Mouse (Mus musculus) forebrain, embryonic 11.5 days (tissue): ENCODE measurements at regions not wholly inside any gene's neighbourhood (a gene's known extent, or its start where the extent isn't known, plus 50 kb on each side); places are given as distances from the start of the nearest gene placed in this dataset.
"Not testable (repeated sequence)": the region's sequence is repeated elsewhere in the genome, so short reads cannot be mapped to it uniquely, and the experiment has no call there.

ENCODE experiments used
- ATAC-seq: fragments of 200-750 bp; cut with Nextera tagmentation; replicated peaks from 2 replicates; pipeline ENCODE4 v1.8.0; 2017; ENCODE audit warnings: moderate TSS enrichment; ENCODE audit not compliant: low FRiP score
- DNase-seq: peaks from one replicate; pipeline ENCODE4 v3.0.0-alpha.2; 2017; ENCODE audit warnings: low spot score
- H3K27ac ChIP-seq: fragments of 300-500 bp; sonication (generic); 2 replicates; pipeline ENCODE4 v1.5.1; 2014; ENCODE audit warnings: low read depth, low read length
- H3K27me3 ChIP-seq: fragments of 300-500 bp; sonication (generic); 2 replicates; pipeline ENCODE4 v1.6.1; 2014; ENCODE audit warnings: mild to moderate bottlenecking, low read length, mixed read lengths; ENCODE audit not compliant: control insufficient read depth, insufficient read depth
- H3K36me3 ChIP-seq: fragments of 300-500 bp; sonication (generic); 2 replicates; pipeline ENCODE4 v1.6.1; 2014; ENCODE audit warnings: mild to moderate bottlenecking, low read length, moderate library complexity, mixed read lengths; ENCODE audit not compliant: control insufficient read depth, insufficient read depth
- H3K4me1 ChIP-seq: fragments of 300-500 bp; sonication (generic); replicated peaks from 2 replicates; pipeline ENCODE4 v1.6.1; 2014; ENCODE audit warnings: low read length, mixed read lengths; ENCODE audit not compliant: control insufficient read depth, insufficient read depth
- H3K4me2 ChIP-seq: fragments of 300-500 bp; sonication (generic); 2 replicates; pipeline ENCODE4 v1.6.1; 2014; ENCODE audit warnings: low read depth, mild to moderate bottlenecking, low read length, moderate library complexity, mixed read lengths; ENCODE audit not compliant: severe bottlenecking
- H3K4me3 ChIP-seq: fragments of 300-500 bp; sonication (generic); 2 replicates; pipeline ENCODE4 v1.5.1; 2014; ENCODE audit warnings: low read depth, low read length
- H3K9ac ChIP-seq: fragments of 300-500 bp; sonication (generic); 2 replicates; pipeline ENCODE4 v1.6.1; 2014; ENCODE audit warnings: low read length
- H3K9me3 ChIP-seq: fragments of 300-500 bp; sonication (generic); 2 replicates; pipeline ENCODE4 v1.6.1; 2016; ENCODE audit warnings: low read length, mixed read lengths; ENCODE audit not compliant: control insufficient read depth
- WGBS: fragments of 180-500 bp; shearing (Covaris S2); extraction: QIAGEN DNeasy Blood & Tissue Kit; methylation state at CpG from one replicate; pipeline ENCODE4 v1.1.7; 2014; 5-methylcytosine and 5-hydroxymethylcytosine counted together

- not testable (repeated sequence) for H3K4me3 ChIP-seq, ATAC-seq, H3K9ac ChIP-seq
Observed at GRCm38 (mm10) chr17:60838794-60839193, 1825.6 kb upstream of the Nudt12 start.

DNA sequence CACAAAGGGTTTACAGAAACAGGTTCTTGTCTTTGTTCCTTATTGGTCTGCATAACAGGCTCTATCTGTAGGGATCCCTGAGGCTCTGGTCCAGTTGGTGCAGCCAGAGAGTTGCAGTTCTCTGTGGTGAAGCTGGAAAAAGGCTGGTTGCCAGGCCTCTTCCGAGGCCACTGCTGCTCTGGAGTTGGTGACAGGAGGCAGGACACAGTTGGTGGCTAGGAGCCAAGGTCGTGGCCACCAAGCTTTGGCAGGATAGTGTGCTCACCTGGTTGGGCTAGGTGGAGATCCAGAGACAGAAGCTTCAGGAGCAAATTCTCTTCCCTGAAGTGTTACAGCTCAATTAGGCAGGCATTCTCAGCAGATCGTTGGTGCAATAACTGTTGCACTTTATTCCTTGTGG is 1819.4 kb upstream of the Nudt12 start:
- Histone ChIP-seq H3K36me3 (no peaks in the 10 kb centered on the region), H3K4me2 (no peak overlapping the region), H3K27me3 (no peaks in the 10 kb centered on the region), H3K4me1 (no peaks in the 10 kb centered on the region), H3K4me3 (no peak overlapping the region), H3K27ac (no peak overlapping the region), H3K9ac (no peak overlapping the region), H3K9me3 (no peaks in the 10 kb centered on the region)
- ATAC-seq (no peak), DNase-seq (no peak)
- WGBS: 81% methylated on average over 3 of the region's 3 CpGs

More at GRCm38 (mm10) chr17:60838794-60839193, 1825.6 kb upstream of the Nudt12 start:
- H3K27me3 ChIP-seq, H3K27ac ChIP-seq, H3K9me3 ChIP-seq, H3K4me1 ChIP-seq, H3K4me2 ChIP-seq, DNase-seq, H3K36me3 ChIP-seq: not testable (repeated sequence)
- WGBS: 89% methylated on average over 3 of the region's 3 CpGs

- no peak overlapping the region for H3K27ac ChIP-seq
- H3K36me3 ChIP-seq: no peaks in the 10 kb centered on the region
- DNase-seq (no peak), ATAC-seq (no peak)
- WGBS: 93% methylated on average over 2 of the region's 2 CpGs
- no peak overlapping the region for H3K4me2 ChIP-seq
- no peak overlapping the region for H3K4me3 ChIP-seq
- H3K9ac ChIP-seq: no peak overlapping the region
- no peaks in the 10 kb centered on the region for H3K4me1 ChIP-seq
- no peaks in the 10 kb centered on the region for H3K27me3 ChIP-seq
- no peaks in the 10 kb centered on the region for H3K9me3 ChIP-seq
Observed at GRCm38 (mm10) chr17:60830498-60830897, 1817.3 kb upstream of the Nudt12 start.

GRCm38 (mm10) chr17:60804715-60805449 is 1791.7 kb upstream of the Nudt12 start:
- Histone ChIP-seq H3K9ac (no peak overlapping the region), H3K4me3 (no peak overlapping the region), H3K27me3 (no peaks in the 10 kb centered on the region), H3K36me3 (no peaks in the 10 kb centered on the region), H3K9me3 (no peaks in the 10 kb centered on the region), H3K27ac (no peak overlapping the region), H3K4me1 (no peaks in the 10 kb centered on the region), H3K4me2 (no peak overlapping the region)
- ATAC-seq (peak; percentile 63; the same call in 1 of the 2 replicates), DNase-seq (no peak)
- WGBS: 35% methylated on average over 8 of the region's 8 CpGs

DNA sequence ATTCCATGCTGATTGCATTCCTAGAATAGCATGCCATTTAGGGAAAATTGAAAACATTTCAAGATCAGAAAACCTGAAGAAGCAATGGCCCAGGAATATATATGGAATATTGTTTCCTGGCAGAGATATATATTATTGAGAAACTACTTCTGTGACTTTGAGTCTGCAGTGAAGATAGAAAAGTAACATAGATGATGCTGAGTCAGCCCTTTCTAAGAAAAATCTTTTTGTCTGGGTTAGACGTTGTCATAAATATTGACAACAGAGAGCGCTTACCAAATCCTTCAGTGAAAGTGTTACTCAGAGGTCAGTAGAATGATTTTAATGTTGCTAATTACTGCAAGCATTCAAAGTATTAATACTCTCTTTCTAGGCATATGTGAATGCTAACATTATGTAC is 1749.1 kb upstream of the Nudt12 start:
- no peaks in the 10 kb centered on the region for H3K36me3 ChIP-seq
- ATAC-seq (no peak), DNase-seq (no peak)
- H3K4me2 ChIP-seq: no peak overlapping the region
- no peak overlapping the region for H3K27ac ChIP-seq
- no peaks in the 10 kb centered on the region for H3K27me3 ChIP-seq
- H3K4me3 ChIP-seq: no peak overlapping the region
- no peaks in the 10 kb centered on the region for H3K9me3 ChIP-seq
- H3K9ac ChIP-seq: no peak overlapping the region
- H3K4me1 ChIP-seq: no peaks in the 10 kb centered on the region
- WGBS: 83% methylated on average over 2 of the region's 2 CpGs

- no peak overlapping the region for H3K4me3 ChIP-seq
- H3K9me3 ChIP-seq: no peaks in the 10 kb centered on the region
- no peak overlapping the region for H3K4me2 ChIP-seq
- no peak overlapping the region for H3K9ac ChIP-seq
- H3K27ac ChIP-seq: no peak overlapping the region
- H3K36me3 ChIP-seq: no peaks in the 10 kb centered on the region
- ATAC-seq (no peak), DNase-seq (no peak)
- H3K4me1 ChIP-seq: no peaks in the 10 kb centered on the region
- H3K27me3 ChIP-seq: no peaks in the 10 kb centered on the region
Observed at GRCm38 (mm10) chr17:60761100-60761499, 1747.9 kb upstream of the Nudt12 start.

DNA sequence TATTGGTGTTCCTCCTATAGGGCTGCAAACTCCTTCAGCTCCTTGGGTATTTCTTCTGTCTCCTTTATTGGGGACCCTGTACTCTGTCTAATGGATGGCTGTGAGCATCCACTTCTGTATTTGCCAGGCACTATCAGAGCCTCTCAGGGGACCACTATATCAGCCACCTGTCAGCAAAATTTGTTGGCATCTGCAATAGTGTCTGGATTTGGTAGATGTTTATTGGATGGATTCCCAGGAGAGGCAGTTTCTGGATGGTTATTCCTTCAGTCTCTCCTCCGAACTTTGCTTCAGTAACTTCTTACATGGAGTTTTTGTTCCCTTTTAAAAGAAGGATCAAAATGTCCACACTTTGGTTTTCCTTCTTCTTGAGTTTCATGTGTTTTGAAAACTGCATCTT is 1729.7 kb upstream of the Nudt12 start:
- 81% methylated on average over 1 of the region's 1 CpGs for WGBS
- no peaks in the 10 kb centered on the region for H3K27me3 ChIP-seq
- ATAC-seq (no peak), DNase-seq (no peak)
- no peak overlapping the region for H3K9ac ChIP-seq
- no peak overlapping the region for H3K4me3 ChIP-seq
- no peak overlapping the region for H3K27ac ChIP-seq
- H3K4me2 ChIP-seq: no peak overlapping the region
- H3K36me3 ChIP-seq: no peaks in the 10 kb centered on the region
- no peaks in the 10 kb centered on the region for H3K9me3 ChIP-seq
- H3K4me1 ChIP-seq: no peaks in the 10 kb centered on the region

DNA sequence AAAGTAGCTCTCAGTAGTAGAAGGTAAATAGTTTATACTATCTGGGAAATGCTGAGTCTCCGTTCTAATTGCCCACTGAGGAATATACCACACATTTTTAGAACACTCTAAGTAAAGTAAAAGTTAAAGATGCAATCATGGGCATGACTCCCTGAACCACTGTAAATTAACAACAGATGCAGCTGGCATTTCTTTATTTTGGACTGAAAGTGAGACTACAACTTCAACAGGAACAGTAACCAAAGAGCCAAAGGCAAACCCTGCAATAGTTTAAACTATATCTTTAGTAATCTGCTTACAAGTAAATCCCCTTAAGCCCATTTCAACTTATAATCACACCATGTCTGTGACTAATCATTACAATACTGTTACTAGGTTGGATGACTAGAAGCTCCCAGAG is 1725.0 kb upstream of the Nudt12 start:
- no peak for ATAC-seq
- Histone ChIP-seq H3K4me1 (no peaks in the 10 kb centered on the region), H3K9ac (no peak overlapping the region), H3K36me3 (no peaks in the 10 kb centered on the region), H3K9me3 (no peaks in the 10 kb centered on the region), H3K4me2 (no peak overlapping the region), H3K27ac (no peak overlapping the region), H3K27me3 (no peaks in the 10 kb centered on the region), H3K4me3 (no peak overlapping the region)
- WGBS: 79% methylated on average over 1 of the region's 1 CpGs
- DNase-seq: no peak

DNA sequence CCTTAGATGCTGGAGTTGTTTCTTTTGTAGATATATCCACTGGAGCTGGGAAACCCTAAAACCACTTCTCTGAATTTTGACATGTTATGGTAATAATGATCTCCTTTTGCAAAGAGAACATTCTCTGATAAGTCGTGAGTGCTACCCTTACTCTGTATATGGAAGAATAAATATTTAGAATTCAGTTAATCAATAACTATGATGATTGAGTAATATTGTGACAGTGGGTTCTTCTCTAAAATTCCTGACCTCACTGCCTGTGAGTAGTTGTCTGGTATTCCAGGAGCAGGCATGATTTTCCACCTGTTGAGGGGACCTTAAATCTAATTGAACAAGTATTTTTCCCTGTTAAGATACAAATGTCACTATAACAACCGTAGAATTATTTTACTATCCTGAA is 1707.0 kb upstream of the Nudt12 start:
- H3K36me3 ChIP-seq: no peaks in the 10 kb centered on the region
- 92% methylated on average over 2 of the region's 2 CpGs for WGBS
- no peak overlapping the region for H3K4me2 ChIP-seq
- no peak overlapping the region for H3K4me3 ChIP-seq
- H3K4me1 ChIP-seq: no peaks in the 10 kb centered on the region
- no peaks in the 10 kb centered on the region for H3K9me3 ChIP-seq
- no peak for DNase-seq
- H3K27me3 ChIP-seq: no peaks in the 10 kb centered on the region
- no peak overlapping the region for H3K9ac ChIP-seq
- no peak for ATAC-seq
- H3K27ac ChIP-seq: no peak overlapping the region
